Mouse (Mus musculus) frontal cortex, postnatal 14 days (tissue): ENCODE measurements at regions not wholly inside any gene's neighbourhood (a gene's known extent, or its start where the extent isn't known, plus 50 kb on each side); places are given as distances from the start of the nearest gene placed in this dataset.

Source experiments
- DNase-seq, 2 experiments: peaks; one replicate each; pipeline ENCODE4 v3.0.0; 2022; ENCODE audit warnings: low spot score in 2 of 2

DNA sequence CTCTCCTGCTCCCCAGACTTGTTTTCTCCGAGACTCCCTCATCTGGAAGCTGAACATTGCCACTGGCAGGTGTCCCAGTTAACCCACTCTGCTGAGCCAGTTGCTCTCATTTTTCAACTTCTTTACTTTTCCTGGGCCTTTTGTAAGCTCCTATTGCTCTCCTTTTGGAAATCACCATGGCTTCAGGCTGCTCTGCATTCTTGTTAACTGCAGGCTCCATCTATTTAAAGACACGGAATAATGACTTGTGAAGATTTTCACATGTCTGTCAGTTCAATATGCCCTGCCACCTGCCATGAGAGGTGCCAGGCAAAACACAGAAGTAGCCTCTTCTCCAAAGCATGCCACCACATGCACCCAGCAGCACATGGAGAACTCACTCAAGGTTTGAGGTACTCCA lies 1009.9 kb downstream of the Car8 start:
- DNase-seq = no peak

DNA sequence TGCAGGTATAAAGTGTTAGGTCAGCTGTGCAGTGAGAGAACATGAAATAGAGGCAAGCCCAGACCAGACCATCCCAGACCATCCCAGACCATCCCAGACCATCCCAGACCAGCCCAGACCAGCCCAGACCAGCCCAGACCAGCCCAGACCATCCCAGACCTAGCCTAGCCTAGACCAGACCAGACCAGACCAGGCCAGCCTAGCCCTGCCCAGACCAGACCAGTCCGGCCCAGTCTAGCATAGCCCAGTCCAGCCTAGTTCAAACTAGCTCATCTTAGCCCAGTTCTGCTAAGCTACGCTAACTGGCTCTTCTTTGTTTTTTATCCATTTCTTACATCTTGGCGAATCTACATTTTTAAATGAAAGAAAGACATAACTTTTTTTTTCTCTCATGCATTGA lies 1015.9 kb downstream of the Car8 start:
- no peak for DNase-seq

DNA sequence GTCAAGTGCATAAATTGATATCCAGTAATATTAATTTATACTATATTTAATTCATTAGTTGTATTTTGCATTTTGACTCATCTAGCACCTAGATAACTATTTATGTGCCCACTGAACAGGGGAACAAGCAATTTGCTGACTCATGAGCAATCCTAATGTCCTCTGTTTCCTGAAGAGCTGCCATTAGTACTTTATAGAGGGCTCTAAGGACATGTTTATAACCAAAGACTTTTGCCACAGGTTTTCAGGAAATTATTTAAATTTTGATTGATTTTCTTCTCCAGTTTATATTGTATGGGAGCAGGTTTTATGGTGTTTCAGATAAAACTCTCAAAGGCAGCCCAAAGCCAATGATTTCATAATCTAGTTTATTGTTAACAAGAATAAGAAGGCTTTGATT lies 1018.4 kb downstream of the Car8 start:
- DNase-seq = no peak

DNA sequence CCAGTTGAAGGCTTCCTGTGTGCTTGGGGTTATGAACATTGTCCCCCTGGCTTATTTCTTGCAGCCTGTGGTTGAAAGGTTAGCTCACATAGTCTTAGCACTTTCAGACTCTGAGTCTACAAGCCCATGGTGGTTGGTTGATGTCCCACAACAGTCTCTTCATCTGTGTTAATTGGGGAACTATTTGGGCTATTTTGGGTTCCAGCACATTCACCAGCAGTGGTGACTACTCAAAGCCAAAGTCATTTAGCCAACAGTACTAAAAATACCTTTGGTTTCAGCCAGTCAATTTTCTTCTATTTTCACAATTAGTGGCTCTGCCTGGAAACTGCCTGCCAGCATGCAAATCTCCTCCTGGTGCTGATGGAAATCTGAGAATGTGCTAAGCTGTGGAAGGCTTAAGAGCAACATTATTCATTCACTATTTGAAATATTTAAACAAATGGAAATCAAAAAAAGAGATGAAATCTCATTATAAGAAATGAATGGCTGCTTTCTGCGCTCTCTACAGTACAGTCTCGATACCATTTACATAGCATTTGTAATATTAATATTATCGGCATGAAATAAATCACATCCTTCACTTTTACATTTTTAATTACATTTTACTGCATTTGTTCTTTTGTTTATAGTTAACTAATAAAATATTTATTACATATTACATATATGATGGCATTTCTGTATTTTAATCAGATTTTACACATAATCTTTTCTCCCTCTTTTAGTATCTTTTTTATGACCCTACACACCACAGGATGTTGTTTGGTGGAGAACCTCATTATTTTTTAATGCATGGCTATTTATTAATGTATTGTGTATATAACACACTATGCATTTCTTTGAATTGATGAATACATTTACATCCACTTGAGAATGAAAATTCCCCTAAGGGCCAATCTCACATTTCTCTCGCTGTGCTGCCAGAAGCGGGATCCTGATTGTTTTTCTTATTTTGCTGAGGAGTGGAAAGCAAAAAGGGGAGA lies 1023.5 kb downstream of the Car8 start:
- no peak for DNase-seq

DNA sequence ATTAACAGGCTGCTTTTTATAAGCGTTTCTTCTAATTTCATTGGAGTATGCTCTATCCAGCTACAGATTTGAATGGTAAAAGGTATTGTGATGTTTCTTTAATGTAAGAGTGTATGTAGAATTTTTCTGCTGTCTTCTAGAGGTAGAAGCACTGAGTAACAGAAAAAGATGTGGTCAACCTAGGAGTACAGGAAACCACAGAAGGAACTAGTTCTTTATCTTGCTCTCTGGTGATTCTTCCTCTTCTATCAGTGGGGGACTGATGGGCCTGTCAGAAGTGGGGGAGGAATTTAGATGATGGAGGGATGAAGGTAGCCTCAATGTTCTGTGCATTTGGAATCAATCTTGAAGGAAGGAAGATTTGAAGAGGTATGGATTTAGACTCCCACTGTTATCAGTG lies 1031.9 kb downstream of the Car8 start:
- no peak for DNase-seq

DNA sequence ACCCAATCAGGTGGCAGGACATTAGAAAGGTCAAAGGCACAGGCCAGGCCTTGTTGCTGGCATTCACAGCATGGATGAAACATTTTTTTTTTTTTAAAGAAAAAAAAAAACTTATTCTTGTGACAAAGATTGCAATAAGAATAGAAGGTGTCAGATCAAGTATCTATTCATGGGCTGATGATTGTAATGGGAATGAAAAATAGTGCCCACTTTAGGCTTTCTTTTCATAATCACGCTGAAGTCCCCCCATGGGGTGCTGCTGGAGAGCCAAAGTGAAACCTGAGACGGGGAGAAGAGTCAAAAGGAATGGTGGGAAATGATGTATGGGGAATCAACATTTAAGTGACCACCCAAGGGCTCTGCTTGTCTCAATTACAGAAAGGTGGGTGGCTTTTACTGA lies 1037.0 kb downstream of the Car8 start:
- DNase-seq = no peak

DNA sequence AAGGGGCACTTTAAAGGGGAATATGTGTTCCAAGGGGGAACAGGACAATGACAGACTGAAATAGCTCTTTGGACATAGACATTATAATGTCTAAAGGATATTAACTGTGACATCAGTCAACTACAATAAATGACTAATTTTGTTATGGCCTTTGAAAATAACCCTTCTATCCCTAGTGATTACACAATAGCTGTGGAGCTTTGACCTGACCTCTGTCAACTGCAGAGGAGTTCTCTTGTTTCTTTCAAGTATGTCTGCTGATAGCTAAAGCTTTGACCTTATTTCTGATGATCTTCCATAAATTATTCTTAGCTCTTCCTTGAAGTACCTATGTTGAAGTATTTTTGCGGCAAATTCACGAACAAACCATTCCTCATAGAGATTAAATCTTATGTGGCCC lies 1038.9 kb downstream of the Car8 start:
- no peak for DNase-seq

DNA sequence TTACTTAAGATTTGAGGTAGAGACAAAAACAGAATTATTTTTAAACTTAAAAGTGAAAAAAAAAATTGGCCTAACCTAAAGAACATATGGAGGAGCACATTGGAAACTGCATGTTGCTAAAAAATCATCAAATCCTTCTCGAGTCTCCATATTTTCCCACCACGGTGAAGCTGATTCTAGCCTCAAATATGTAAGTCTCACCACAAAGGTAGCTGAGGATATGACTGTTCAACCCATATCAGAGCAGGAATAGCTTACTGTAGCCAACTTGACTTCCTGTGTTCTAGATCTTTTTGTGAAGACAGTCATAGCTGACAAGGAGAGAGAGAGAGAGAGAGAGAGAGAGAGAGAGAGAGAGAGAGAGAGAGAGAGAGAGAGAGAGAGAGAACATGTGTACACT lies 1039.8 kb downstream of the Car8 start:
- no peak for DNase-seq

DNA sequence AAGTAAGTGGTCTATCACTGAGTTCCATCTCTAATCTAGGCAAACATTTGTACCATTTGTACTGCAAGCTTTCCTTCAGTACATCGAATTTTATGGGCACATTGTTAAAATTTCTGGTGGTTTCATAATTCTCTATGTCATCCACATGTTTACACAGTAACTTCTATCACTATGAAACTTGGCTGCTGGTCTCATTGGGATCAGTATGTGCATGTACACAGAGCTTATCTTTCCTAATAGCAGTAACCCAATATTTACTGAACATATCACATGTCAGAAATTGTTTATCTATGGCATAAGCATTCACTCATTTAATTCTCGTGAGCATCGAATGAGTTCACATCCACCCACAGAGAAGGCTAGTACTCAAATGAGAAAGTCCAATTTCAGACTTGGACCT lies 1042.3 kb downstream of the Car8 start:
- DNase-seq = no peak

DNA sequence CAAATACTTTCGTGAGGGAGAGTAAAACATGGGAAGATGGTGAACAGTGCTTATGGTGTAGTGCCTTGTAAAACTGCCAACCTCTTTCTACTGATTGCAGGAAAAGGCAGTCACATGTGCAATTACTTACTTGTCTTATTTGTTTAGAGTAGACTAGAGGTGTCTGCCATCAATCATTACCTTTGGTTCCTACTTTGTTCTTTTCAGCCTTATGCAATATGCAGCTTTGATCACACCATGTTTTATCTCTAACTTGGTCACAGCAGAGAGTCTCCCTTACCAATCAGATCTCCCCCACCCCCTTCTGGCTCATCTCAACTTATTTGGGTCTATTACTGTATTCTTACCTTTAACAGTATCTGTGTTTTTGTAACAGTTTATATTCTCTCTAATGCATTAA lies 1043.2 kb downstream of the Car8 start:
- no peak for DNase-seq

DNA sequence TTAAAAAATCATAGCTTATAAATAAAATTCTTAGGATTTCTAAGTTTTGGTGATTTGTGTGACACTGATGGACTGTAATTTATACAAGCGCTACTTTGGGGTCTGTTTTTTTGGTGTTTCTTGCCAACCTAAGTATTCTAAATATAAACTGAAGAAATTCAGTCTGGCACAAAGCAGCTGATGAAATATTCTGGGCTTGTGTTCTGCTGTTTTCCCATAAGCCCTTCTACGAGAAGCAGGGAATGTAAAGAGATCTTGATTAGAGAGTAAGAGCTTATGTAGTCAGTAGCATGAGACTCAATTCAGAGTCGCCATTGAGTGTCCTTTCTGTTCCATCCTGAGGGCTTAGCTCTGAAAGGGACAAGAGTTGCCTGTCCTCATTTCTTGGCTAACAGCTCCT lies 1046.9 kb downstream of the Car8 start:
- DNase-seq = no peak

DNA sequence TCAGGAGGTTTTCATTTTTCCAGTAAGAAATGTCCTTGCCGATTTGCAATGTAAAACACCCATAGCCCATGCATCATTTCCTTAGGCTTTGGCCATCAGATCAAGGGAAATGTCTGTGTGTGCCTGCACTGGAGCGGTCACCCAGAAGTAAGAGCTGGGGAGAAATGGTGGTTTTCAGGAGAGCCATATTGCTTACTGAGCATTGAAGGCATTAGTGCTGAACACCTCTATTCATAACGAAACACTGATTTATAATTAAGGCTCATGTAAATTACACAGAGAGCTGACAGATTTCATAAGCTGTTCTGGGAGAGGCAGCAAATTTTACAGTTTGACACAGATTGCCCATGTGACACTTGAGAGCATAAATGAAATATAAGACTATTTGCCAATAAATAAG lies 1047.6 kb downstream of the Car8 start:
- no peak for DNase-seq

DNA sequence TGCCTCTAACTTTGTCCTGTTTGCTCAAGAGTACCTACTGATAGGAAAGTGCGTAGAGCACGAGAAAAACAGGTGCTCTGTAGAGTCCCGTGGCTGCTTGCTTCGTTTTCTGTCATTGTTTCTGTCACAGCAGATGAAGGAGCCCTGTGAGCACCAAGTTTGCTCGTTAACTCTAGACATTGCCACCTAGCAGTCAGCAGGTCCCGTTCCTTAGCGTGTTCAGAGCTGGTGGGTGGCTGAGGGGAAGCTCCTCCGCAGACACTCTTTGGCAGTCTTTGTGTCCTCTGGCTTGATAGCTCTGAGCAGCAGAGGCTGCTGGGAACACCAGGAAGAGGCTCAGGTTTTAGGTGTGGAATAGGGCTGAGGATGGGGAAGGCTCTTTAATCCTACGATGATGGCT lies 1063.8 kb downstream of the Car8 start:
- no peak for DNase-seq

DNA sequence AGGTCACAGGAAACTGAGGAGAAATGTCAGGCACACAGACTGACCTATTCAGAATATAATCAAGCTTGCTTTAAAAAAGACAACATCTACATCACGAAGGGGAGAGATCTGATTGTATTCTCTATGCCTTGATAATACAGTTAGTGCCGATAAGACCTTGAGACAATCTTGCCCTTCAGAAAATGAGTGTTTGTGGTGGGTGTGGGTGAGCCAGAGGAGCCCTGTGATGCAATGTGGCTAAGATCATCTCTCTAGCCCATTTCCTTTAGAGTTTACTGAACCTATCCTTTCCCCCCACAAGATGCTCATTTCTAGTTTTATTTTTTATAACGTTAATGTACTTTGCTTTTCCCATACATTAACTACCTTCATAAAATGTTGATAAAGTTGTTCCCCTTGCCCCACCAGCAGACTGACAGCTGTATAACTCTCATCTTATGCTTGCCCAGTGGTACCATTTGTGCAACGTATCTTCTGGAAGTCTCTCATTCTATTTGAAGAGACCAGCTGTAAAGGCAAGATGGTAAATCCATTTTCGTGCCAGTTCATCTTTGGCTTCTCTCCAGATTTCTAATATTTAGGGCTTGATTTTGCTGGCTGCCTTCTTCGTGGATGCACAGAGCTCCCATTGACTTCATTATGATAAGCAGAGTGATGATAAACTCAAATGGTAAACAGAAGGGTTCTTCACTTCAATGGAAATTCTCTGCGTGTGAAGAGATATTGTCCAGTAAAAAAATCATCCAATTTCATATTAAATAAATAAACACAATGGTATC lies 1066.1 kb downstream of the Car8 start:
- DNase-seq = no peak

DNA sequence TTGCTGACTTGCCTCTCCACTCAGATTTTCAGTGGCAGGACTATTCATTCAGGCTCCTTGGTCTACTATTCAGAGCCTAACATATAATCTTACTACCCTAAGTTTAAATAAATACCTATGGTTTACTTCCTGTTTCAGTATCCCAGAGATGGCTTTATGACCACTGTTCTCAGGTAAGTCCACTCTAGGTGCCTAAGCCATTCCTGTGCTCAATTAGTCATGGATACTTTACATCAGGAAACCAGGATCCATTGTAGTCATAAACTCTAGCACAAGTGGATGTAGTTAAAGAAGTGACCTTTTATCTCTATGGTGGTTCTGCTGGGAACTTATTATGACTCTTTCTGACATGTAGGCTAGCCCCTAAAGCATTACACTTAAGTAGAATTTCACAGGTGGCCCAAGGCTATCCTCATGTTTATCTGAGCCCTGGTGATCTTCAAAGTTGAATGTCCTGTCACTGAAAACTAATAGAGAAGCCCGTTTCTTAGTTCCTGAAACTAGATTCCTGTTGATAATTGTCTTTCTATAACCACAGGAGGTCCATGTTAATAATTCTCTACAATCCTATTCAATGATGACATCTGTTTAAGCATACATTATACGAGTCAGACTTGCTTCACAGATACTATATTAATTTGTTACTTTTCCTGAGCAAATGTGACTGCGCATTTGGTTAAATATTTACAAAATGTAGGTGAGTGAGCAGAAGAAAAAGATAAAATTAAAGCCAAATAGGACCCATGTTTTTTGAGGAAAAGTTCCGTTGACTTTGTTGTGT lies 1067.0 kb downstream of the Car8 start:
- DNase-seq = no peak

DNA sequence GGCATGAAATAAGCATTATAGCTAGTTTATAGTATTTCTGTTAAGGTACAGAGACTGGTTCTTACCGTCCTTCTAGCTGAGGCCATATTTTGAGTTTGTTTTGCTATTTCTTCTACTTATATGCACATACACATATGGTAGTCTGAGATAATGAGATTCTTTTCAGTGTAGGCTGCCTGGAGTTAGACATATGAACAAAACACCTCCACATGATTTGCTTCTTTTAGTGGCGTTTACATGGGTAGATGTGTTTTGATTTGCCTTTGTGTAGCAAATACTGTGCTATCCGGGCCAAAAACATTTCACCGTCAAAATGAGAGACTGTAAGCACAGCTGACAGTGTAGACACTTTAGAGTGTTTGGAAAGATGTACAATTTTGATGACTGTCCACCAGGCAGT lies 1077.4 kb downstream of the Car8 start:
- DNase-seq = no peak

DNA sequence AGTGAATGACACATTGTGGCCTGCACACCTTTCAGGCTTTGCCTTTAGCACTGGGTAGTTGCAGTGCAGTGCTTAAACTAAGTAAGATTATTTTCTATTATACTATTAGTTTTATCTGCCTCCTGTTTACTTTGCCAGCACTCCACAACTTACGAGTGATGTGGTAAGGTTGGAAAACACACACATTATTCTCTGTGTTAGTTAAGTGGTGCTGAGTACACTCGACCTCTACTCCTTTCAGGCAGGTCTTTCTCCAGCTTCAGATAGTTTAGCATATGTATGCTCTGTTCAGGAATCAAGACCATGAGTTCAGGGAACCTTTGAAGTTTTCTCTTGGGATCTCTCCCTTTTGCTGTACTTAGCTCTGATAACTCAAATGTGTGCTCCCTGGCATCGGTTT lies 1081.0 kb downstream of the Car8 start:
- no peak for DNase-seq

DNA sequence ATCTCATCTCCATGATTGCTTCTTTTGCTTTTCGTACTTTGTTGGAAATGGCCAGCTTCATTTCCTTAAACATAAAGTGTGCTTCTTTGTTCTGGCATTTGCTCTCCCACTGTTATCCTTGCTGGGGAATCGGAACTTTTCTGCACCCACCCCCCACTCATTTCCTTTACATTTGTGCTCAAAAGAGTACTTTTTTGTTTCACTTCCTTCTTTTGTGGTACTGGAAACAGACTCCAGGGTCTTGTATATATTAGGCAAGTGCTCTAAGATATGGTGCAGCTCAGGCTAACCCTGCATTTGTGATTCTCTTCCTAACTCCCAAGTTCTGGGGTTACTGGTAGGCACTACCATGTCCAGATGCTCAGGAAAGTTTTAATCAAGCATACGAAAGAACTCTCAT lies 1084.6 kb downstream of the Car8 start:
- DNase-seq = no peak

DNA sequence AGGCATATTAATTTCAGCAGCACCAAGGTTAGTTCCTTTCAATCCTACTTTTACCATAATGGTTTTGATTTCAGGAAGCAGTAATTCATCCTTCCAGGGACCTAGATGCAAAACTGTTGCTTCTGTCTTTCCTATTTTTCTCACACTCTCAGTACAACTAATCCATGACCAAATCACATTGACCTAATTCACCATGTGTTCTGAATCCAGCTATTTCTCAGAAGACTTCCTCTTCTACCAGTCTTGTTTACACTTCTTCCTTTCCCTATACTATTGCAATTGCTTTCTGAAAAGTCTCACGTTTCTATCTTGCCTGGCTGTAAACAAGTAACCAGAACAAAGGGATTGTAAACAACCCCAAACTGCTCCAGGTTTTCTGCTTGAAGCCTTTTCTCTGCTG lies 1085.0 kb downstream of the Car8 start:
- DNase-seq = no peak

DNA sequence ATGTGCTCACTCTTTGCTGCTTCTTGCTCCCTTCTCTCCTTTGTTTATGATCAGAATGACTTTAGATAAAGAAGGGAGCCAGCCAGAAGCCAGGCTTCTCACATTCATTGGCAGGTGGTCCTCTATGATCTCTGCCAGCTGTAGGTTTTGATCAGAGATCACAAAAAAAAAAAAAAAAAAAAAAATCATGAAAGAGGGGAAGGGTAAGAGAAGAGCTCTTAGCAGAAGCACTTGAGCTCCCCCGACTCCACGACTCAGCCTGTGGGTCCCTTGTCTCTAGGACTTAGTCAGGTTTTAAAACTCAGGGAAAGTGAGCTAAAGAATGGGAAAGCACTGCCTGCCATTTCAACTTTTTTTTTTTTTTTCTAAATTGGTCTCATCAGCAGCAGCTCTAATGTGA lies 1093.1 kb downstream of the Car8 start:
- no peak for DNase-seq

DNA sequence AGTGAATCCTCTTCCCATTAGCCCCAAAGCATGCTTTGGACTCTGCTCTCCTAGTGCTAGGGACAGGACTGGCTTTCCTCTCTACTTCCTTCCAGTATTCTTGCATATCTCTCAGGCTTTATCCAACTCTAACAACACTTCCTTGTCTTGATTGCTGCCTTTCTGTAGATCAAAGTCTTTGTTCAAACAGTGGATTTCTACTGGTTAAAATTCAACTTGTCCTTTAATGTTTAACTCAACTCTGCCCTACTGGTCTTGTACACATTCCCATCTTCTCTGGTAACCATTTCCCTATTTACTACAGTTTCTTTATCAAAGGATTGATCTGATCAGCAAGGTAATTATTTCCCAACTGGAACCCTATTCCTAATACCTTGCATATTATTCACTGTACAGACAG lies 1094.6 kb downstream of the Car8 start:
- no peak for DNase-seq

DNA sequence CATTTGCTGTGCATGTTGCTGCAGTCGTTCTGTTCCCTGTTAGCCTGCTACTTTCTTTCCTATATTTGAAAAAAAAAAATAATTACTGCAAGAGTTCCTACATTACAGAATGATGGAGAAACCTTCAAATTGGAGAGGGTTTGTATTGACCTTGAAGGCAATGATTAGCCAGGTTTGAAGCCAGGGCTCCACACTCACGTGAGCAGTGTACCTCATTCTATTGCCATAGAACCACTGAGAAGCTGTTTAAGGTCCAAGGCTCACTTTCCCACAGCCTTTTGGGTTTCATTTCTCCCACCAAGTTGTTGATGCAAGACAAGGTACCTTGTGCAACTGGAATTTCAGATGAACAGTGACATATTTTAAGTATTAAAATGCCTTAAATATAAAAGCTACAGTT lies 1095.2 kb downstream of the Car8 start:
- DNase-seq = no peak
